Mouse (Mus musculus) cortical plate, adult 2 months (tissue): ENCODE measurements around the gene Acbd3.

Experiments
- CTCF ChIP-seq: fragments of 200-500 bp; IDR thresholded peaks from 2 replicates; pipeline ENCODE4 v1.5.1; 2011; ENCODE audit warnings: mild to moderate bottlenecking, control low read depth, low read length; ENCODE audit not compliant: insufficient read depth; ENCODE audit errors: extremely low read depth
- POLR2A ChIP-seq: fragments of 200-500 bp; IDR thresholded peaks from 2 replicates; pipeline ENCODE4 v1.6.1; 2011; ENCODE audit warnings: mild to moderate bottlenecking, low read length, control low read depth; ENCODE audit not compliant: insufficient read depth; ENCODE audit errors: extremely low read depth

- TF ChIP-seq CTCF = no peak
- TF ChIP-seq POLR2A = no peak
Measured at GRCm38 (mm10) chr1:180772291-180772690, 46.4 kb downstream of the Acbd3 start.
